Mouse (Mus musculus): ENCODE measurements around the gene Ift57. TPM values are rescaled to one million over a fixed set of nuclear protein-coding genes. Genes with fewer than 3 reads are reported as not detected.

Gene Ift57
- polyA plus RNA-seq, 1 experiment from 2014 or later = 12.0 TPM

DNA sequence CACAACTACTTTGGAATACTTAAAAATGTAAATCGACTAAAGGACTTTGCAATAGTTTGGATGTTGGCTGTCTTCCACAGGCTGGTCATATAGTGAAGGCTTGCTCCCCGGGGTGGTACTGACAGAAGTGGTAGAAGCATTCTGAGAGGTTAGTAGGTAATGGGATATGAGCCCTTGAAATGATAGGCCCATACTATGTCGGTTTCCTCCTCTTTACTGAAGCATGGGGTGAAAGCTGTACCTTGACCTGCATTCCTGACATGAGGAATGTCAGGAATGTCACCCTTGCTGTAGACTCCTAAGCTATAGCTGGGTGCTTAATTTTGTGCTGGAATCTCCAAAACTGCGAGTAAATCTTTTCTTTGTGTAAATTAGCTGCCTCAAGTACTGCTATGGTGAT is 115.4 kb downstream of the Ift57 start:
- Histone ChIP-seq H3K4me3 (ENCODE audit: low read depth, low read length) (no peak overlapping the region), H3K4me2 (no peak overlapping the region), H3K36me3 (ENCODE audit: control insufficient read depth, insufficient read depth, low read length) (no peaks in the 10 kb centered on the region), H3K4me1 (replicated peaks; ENCODE audit: control insufficient read depth, insufficient read depth, low read length) (no peaks in the 10 kb centered on the region), H3K9ac (ENCODE audit: low read depth, low read length) (no peak overlapping the region), H3K27ac (ENCODE audit: low read depth, low read length) (no peak overlapping the region), H3K9me3 (ENCODE audit: control insufficient read depth, low read length) (no peaks in the 10 kb centered on the region), H3K27me3 (replicated peaks; ENCODE audit: control insufficient read depth, insufficient read depth, low read length) (no peaks in the 10 kb centered on the region; the same call in 1 of the 2 replicates)
- no peak for DNase-seq (ENCODE audit: low spot score)
- no peak for ATAC-seq (replicated peaks; ENCODE audit: low FRiP score)
- WGBS = 77% methylated on average over 4 of the region's 4 CpGs

Other genes with a start within 250 kb of the Ift57 start
- gene Cd47, start 101.3 kb downstream of the Ift57 start, polyA plus RNA-seq (2014; fragmentation: Nextera tagmentation; extraction: Ambion mirVana) = 261 and 281 TPM in 2 replicates